Mouse (Mus musculus) heart, adult 11 months (tissue): Measurements from ENCODE around the gene Gm20388.

ENCODE experiments used
- DNase-seq: peaks from one replicate; pipeline ENCODE4 v3.0.0; 2022

Gene Gm20388

DNA sequence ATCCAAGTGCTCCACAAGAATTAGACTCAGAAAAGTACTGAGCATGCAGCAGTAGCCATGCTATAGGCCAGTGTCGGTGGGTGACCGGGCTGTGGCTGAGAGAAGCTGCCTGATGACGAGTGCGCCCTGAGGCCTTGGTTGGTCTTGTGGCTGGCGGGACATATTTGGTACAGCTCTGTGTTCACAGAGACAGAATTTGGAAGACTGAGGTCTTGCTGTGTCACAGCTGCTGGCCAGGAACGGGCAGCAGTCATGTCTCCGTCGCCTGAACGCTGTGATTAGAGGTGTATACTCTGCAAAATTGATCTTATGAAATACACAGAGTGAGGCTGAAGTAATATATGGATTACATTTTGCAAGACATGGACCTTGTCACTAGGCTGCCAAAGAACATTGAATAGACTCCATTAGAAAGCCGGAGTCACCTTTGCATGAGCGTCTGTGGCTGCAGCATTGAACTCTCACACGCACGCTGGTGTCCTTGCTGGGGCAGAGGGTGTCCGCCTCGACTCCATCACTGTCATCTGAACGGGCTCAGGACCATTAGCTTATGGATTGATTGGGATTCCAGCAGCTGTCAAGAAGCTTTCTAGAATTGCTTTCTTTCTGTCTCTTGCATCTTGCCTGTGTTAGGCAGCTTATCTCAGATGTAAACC, 5.7 kb downstream of the Gm20388 start:
- DNase-seq = peak; percentile 89

DNA sequence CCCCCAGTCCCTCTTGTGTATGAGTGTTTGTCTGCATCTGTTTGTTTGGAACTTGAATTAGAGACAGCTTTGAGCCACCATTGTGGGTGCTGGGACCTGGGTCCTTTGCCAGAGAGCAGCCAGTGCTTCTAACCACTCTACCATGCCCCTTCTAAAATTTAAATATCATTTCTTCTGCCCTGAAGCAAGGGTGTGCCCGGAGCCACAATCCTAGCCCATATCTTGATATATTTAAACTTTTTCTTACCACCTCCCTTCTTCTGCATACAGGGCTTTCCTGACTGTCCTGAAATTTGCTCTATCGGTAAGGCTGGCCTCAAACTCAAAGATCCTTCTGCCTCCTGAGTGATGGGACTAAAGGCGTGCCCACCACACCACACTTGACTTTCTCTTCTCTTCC, 6.8 kb downstream of the Gm20388 start:
- no peak for DNase-seq

DNA sequence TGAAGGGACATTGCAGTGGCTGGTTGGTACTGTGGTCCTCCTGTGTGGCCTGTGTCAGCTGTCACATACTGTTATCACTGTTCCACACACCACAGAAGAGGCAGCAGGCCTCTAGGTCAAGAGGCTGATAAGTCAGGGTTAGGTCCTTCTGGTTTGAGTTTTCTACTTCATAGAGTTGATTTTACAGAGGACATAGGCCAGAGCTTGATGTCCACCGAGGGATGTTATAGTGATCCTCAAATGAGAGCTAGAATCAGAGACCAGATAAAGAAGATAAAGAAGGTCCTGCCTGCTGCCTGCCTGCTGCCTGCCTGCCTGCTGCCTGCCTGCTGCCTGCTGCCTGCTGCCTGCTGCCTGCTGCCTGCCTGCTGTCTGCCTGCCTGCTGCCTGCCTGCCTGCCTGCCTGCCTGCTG, 7.5 kb downstream of the Gm20388 start:
- peak; percentile 77 for DNase-seq

DNA sequence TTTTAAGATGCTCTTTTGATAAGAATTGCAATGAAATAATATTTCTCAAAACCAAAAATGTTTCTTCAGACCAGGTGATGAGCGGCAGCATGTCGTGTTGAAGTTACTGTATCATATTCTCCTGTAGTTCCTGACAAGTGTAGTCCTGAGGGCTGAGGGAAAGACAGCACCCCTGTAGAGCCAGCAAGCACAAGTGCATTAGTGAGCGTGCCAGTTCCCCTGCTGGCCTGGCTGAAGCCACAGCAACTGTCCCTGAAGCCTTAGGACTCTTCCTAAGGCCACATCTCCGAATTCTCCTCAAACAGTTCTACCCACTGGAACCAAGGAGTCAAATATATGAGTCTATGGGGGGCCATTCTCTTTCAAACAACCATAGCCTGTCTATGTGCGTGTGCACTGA, 12.6 kb downstream of the Gm20388 start:
- DNase-seq = no peak

DNA sequence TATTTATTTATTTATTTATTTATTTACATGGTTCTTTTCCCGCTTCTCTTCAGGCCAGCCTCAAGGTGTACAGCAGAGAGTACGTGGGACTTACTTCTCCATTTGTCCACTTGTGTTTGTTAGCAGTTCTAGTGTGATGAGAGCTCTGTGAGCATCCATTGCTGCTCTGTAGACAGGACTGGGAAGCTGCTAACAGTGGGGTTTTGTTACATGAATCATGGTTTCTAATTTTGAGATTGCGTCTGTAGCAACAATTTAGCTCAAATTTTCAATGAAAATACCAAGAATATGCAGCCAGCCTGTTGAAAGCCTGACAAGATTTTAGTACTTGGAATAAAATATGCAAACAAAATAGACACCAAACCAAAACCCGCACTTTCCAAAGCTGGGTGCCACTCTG, 14.8 kb downstream of the Gm20388 start:
- no peak for DNase-seq

DNA sequence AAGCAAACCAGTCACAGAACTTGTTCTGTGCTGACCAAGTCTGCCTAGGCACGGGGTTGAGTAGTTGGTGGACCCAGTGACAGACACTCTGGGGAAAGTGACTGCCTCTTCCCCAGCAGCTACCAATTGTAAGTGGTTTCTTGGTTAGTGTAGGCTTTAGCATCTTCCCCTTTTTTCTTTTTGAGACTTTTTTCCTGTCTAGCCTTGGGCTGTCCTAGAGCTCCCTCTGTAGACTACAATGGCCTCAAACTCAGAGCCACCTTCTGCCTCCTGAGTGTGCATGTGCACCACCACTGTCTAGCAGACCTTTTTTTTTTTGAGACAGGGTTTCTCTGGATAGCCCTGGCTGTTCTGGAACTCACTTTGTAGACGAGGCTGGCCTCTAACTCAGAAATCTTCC, 15.8 kb downstream of the Gm20388 start:
- no peak for DNase-seq

DNA sequence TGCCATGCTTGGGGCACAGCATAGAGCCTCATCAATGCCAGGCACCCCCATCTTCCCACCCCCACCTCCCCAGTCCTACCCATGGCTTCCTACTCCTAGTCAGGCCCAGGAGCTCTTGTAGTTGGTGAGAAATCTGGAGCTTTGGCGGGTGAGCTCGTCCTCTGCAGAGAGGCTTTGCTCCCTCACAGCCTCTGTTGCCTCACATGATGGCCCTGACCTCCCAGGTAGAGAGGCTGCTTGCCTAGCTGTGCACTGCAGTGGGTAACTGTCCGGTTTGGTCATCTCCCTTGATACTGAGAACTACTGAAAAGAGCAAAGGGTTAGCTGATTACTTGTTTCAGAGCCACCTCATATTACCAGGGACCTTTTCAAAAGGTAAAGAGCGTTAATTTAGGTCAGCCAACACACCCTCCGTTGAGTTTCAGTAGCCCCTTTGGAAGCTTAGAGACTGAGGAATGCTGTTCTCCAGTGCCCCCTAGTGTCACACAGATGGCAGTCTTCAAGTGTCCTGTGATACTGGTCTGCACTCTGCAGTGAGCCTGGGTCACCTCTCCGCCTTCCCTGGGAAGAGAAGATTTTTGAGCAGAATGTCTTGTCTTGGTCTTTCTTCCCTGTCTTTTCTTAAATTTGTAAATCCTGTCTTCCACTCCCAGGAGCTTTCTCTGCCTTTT, 16.9 kb downstream of the Gm20388 start:
- DNase-seq = no peak

DNA sequence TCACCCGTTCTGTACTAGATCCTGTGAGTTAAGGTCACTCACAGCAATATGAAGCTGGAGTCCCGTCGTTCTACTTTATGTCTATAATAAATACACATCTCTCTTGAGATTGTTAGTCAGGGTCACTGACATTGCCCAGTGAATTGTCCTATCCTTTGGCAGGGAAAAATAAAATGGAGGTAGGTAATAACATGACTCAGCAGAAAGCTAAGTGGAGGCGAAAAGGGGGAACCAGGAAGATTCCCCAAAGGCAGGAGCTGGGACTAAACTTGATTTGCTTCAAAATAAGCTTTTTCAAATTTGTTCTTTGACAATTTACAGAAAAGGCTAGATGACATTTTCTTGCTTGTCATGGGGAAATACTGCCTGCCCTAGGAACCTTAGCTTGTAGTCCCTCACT, 20.7 kb downstream of the Gm20388 start:
- DNase-seq = no peak

DNA sequence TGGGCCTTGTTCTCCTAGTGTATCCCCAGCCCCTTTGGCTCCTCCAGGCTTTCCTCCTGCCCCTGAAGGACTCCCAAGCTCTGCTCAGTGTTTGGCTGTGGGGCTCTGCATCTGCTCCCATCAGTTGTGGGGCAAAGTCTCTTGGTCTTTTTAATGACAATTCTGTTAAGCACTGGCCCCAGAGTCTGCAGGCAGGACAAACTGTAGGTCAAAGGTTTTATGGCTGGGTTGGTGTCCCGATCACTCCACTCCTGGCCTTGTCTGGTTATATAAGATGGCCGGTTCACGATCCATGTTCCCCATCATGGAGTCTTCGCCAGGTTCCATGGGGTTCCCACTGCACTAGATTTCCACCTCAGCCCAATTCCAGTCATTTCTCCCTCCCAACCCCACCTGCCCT, 23.0 kb downstream of the Gm20388 start:
- no peak for DNase-seq

DNA sequence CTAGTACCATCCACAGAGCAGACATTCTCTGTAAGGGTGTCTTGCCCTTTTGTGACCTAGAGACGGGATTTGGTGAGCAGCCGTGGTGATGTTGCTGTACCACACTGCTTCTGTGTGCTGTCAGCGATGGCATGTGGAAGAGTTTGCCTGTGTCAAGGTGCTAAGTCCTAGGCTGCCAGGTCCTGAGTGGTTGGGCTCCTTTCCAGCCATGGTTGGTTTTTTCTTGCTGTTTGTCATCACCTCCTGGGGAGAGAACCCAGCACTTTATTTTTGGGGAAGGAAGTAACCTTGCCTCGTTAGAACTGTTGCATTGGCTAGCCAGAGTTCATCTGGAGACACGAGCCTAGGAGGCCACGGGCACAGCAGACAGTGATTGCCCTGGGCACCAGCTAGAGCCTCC, 24.9 kb downstream of the Gm20388 start:
- peak; percentile 91 for DNase-seq

DNA sequence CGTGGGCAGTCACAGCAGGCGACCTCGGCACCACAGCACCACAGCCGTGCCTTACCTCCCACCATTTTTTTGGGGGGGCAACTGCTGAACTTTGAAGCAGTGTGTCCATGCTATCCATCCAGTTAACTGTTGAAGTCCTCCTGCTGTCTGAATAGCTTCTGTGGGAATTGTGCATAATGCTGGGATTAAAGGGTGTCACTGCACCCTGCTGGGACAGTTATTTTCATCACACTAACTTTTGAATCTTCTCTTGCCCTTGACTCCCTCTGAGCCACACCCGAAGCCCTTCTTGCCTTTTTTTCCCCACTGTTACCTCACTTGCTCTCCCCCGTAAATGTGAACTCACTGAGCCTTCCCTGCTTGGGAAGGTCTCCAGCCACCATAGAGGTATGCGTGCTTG, 27.8 kb downstream of the Gm20388 start:
- no peak for DNase-seq

DNA sequence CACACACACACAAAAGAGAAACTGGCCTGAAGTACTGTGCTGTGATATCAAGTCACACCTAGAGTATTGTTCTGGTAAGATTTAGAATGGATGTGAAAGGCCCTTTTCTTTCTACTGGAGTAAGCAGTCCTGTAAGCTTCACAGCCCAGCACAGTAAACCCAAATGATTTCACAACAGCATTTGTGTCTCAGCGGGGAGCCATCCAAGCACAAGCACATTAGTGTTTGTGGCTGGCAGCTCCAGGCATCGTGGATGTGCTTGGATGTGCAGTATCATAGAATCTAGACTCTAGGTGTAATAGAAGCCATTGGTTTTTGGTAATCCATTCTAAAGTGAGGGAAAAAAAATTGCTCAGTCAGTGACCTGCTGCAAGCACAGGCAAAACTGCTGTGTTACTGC, 28.7 kb downstream of the Gm20388 start:
- no peak for DNase-seq

DNA sequence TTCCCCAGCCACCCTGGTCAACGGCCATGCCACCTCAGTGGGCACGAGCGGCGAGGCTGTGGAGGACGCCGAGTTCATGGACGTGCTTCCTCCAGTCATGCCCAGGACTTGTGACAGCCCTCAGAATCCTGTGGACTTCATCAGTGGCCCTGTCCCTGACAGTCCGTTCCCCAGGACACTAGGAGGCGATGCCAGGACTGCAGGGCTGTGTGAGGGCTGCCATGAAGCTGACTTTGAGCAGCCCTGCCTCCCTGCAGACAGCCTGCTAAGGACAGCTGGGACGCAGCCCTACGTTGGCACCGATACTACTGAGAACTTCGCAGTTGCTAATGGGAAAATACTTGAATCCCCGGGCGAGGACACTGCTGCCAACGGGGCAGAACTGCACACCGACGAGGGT, 30.8 kb downstream of the Gm20388 start:
- DNase-seq = no peak

DNA sequence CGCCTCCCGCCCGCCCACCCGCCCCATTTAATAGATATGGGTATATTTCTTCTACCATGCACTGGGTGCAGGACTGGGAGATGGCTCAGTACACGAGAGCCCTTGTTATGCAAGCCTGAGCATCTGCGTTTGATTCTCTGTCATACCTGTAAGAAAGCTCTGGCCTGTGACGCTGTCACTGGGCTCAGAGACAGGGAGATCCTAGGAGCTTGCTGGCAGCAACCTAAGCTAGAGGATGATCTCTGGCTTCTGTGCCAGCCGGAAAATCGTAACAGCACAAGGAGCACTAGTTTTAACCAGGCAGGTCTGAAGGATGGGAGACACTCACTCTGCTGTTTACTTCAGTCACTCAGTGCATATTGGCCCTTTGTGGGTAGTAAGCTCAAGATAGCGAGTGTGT, 33.0 kb downstream of the Gm20388 start:
- DNase-seq = no peak

DNA sequence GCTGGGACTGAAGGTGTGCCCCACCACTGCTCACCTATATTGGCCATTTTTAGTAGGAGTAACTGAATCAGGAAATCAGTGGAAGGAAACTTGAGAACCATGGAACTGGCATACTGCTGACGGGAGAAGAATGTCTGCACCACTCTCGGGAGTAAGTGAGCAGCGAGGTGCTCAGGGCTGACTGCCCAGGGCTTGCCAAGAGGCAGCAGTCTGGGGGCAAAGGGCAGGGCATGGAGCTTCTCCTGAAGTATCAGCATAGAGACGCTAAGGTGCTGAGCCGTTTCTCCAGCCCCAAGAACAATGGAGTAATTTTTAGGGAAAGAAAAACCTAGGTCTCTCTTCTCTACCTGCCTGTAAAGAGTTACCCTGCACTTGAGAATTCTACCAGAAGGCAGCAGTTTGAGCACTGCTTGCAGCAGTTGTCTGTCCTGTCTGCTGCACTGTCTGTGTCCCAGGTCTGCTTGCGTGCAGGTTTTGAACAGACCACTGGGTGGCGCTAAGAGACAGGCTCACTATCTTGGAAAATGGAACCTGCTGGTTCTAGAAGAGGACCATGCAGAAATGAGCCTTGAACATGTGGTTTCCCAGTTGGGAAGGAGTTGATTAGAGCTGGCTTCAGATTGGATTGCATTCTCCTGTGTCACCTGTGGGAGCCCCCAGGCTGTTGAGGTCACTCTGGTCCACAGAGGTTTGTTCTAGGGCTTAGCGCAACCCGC, 33.6 kb downstream of the Gm20388 start:
- peak; percentile 92 for DNase-seq

DNA sequence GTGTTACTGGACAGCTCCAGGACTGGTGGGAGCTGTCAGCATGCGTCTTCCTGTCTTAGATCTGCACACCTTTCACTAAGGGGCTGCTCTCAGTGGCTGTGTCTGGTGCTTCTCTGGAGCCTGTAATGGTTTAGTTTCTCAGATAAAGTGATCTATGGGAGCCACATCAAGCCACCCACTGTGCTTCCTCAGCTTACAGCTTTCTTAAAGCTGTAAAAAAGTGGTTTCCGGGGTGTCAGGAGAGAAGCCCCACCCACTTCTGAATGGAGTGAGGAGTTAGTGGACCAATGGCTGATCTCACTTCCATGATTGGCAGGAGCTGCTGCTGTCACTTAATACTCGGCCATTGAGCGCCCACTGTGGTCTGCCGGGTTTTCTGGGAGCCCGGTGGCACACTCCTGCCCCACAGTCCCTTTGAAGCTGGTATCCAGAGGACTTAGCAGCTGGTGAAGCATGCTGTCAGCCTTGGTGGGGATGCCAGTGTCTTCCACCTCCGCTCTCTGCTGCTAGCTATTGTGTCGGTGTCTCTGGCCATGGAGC, 35.8 kb downstream of the Gm20388 start:
- no peak for DNase-seq

DNA sequence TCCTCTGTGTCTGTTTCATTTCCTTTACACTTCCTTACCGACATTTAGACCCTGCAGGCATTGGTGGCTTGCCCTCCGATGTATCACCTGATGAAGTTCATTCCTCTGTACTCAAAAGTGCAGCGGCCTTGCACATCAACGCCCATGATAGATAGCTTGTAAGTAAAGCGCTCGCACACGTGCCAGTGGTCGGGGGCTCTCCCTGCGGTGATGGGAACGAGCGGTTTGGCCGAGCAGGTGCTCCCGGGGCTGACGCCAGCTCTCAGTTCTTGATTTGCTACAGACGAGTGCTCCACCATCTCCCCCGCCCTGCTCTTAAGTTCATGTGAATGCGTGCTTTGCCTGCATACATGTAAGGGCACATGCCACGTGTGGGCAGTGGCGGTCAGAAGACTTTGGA, 37.0 kb downstream of the Gm20388 start:
- no peak for DNase-seq

DNA sequence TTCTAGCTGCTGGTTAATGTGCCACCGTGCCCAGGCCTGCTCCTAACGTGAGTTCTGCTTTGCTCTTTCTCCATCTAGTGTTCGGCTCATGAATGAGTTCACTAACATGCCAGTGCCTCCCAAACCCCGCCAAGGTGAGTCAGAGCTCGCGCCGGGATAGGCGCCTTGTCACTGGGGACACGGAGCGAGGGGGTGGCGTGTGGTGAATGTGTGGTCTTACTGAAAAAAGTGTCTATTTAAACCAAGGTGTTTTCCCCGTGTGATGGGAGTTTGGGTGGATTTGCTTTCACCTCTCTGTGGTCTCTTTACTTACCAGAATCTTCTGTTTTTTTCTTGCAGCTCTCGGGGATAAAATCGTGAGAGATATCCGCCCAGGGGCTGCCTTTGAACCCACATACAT, 37.7 kb downstream of the Gm20388 start:
- no peak for DNase-seq

DNA sequence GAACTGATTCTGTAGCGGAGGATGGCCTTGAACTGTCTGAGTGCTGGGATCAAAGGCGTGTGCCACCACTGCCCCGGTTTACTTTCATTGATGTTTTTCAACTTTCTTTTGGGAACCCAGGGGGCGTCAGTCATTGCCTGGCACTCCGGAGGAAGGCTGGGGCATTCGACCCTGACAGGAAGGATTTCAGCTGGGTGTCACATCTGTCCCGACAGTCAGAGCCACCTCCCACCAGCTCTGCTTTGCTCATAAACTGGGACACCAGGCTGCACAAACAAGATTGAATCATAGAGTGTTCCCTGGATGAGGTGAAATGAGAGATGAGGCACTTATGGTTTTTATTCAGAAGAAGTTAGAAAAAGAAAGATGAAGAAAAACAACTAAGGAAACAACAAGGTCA, 41.6 kb downstream of the Gm20388 start:
- no peak for DNase-seq

DNA sequence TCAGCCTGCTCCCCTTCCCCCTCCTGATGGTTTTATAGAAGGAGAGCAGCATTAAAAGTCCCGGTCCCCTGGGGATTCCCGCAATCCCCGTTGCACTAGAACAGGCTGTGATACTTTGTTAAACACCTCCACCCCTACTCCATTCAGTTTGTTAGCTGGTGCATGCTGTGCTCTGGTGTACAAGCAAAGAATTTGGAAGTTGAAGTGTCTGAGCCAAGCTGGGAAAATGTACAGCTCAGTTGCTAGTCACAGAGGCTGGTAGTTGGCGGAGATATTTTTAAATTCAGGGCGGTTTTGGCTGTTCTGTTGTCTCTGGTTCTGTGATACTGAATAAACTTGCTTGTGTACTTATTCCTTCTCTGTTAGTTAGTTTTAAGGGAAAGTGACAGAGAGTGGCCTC, 42.1 kb downstream of the Gm20388 start:
- DNase-seq = no peak

DNA sequence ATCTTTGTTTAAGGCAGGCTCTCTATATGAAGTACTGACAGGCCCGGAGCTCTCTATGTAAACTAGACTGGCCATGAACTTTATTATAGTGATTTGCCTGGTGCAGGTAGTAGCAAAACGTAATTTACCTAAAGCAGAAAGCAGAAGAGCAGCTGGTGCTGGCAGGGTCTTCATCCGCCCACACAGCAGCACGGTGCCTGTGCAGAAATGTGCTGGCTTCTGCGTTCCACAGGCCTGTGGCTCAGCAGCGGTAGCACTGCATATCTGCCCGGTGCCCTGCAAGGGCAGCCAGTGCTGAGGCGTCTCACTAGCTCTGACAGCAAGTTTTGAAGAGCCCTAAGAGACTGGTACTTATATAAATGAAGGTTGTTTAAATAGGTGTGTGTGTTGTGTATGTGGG, 44.7 kb downstream of the Gm20388 start:
- no peak for DNase-seq

DNA sequence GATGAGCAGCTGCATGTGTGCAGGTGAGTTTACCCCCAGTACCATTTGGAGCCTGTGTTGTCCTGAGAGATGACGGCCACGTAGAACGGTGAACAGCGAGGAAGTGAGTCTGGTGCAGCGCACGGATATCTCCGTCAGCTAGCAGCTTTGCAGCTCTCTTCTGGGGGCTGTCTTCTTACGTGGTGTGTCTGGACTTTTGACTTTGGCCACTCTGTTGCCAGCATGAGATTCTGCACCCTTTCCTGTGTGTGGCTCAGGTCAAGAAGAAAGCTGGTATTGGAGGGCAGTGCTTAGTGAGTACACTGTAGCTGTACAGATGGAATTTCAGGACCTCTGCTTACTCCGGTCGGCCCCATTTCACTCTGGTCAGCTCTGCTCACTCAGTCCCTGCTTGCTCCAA, 47.4 kb downstream of the Gm20388 start:
- DNase-seq = no peak

DNA sequence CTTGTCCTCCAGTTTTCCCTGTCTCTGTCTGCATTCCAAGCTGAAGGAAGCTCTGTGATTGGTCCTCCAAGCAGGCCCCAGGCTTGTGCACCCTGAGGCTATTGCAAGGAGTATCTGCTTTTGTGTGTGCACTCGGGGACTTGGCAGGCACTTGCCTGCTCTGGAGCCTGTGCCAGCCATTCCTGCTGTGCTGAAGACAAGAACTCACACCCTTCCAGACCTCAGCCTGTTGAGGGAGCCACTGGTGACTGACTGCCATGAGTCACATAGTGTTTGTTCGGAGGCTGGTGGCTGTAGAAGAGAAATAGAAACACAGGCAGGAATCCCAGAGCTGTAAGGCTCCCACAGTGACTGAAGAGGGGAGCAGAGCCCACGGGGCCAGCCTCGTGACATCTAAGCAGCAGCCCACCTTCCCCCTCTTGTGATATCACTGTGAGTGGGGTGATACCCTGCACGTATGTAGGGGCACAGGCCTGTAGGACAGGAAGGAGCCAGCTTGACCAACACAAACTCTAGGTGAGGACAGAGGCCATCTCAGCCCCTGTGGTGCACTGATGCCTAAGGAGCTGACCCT, 50.0 kb downstream of the Gm20388 start:
- DNase-seq = peak; percentile 96

DNA sequence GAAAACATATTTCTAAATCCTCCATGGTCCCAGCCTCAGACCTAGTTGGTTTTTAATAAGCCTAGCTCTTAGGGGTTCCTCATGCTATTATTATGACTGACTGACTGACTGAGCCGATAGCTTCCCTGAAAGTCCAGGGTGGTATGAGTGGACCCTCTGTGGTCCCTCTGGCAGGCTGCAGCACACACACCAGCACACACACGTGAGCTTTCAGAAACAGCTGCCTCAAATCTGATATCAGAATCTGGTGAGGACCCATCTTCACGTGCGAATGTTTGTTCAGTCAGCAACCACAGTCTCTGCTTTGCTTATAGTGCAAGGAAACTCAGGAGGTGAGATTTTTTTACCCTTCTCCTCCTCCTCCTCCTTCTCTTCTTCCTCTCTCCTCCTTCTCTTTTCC, 54.2 kb downstream of the Gm20388 start:
- no peak for DNase-seq
